Mouse (Mus musculus): ENCODE results near the gene Baz2b.
"Not testable (repeated sequence)": the region's sequence is repeated elsewhere in the genome, so short reads cannot be mapped to it uniquely, and the experiment has no call there.

Gene Baz2b

GRCm38 (mm10) chr2:60090280-60090679 is 119.4 kb downstream of the Baz2b start:
- DNase-seq (ENCODE audit: low spot score in 2 of 2), result no peak

- no peak for DNase-seq (ENCODE audit: low spot score in 2 of 2)
These were observed 120.0 kb downstream of the Baz2b start for GRCm38 (mm10) chr2:60089528-60090247.

- no peak for DNase-seq (ENCODE audit: low spot score in 2 of 2)
These were observed 120.7 kb downstream of the Baz2b start for GRCm38 (mm10) chr2:60088785-60089527.

- DNase-seq (ENCODE audit: low spot score in 2 of 2), result no peak
These were observed 123.3 kb downstream of the Baz2b start for GRCm38 (mm10) chr2:60086197-60086903.

- no peak for DNase-seq (ENCODE audit: low spot score in 2 of 2)
These were observed 124.8 kb downstream of the Baz2b start for GRCm38 (mm10) chr2:60084823-60085222.

- DNase-seq (ENCODE audit: low spot score in 2 of 2), result peak; percentile 20 to 38
These were observed 126.5 kb downstream of the Baz2b start for GRCm38 (mm10) chr2:60082984-60083636.

- no peak for DNase-seq (ENCODE audit: low spot score in 2 of 2)
These were observed 127.4 kb downstream of the Baz2b start for GRCm38 (mm10) chr2:60082225-60082624.

GRCm38 (mm10) chr2:60080831-60081230 is 128.8 kb downstream of the Baz2b start:
- DNase-seq (ENCODE audit: low spot score in 2 of 2), result no peak

- DNase-seq (ENCODE audit: low spot score in 2 of 2), result no peak
These were observed 132.0 kb downstream of the Baz2b start for GRCm38 (mm10) chr2:60077631-60078030.

GRCm38 (mm10) chr2:60076800-60077199 is 132.8 kb downstream of the Baz2b start:
- DNase-seq (ENCODE audit: low spot score in 2 of 2), result no peak

GRCm38 (mm10) chr2:60076025-60076424 is 133.6 kb downstream of the Baz2b start:
- DNase-seq (ENCODE audit: low spot score in 2 of 2), result no peak

GRCm38 (mm10) chr2:60073798-60074197 is 135.8 kb downstream of the Baz2b start:
- DNase-seq (ENCODE audit: low spot score in 2 of 2), result not testable (repeated sequence)

GRCm38 (mm10) chr2:60071813-60072212 is 137.8 kb downstream of the Baz2b start:
- no peak for DNase-seq (ENCODE audit: low spot score in 2 of 2)

GRCm38 (mm10) chr2:60070938-60071337 is 138.7 kb downstream of the Baz2b start:
- DNase-seq (ENCODE audit: low spot score in 2 of 2), result no peak

- DNase-seq (ENCODE audit: low spot score in 2 of 2), result no peak
These were observed 141.2 kb downstream of the Baz2b start for GRCm38 (mm10) chr2:60068468-60068867.

GRCm38 (mm10) chr2:60065415-60065814 is 144.2 kb downstream of the Baz2b start:
- DNase-seq (ENCODE audit: low spot score in 2 of 2), result no peak

- DNase-seq (ENCODE audit: low spot score in 2 of 2), result no peak
These were observed 149.4 kb downstream of the Baz2b start for GRCm38 (mm10) chr2:60060185-60060775.

- no peak for DNase-seq (ENCODE audit: low spot score in 2 of 2)
These were observed 150.3 kb downstream of the Baz2b start for GRCm38 (mm10) chr2:60059300-60059699.

GRCm38 (mm10) chr2:60056043-60056442 is 153.6 kb downstream of the Baz2b start:
- DNase-seq (ENCODE audit: low spot score in 2 of 2), result no peak

- DNase-seq (ENCODE audit: low spot score in 2 of 2), result no peak
These were observed 154.7 kb downstream of the Baz2b start for GRCm38 (mm10) chr2:60054808-60055535.
